In the genomic region with DNA sequence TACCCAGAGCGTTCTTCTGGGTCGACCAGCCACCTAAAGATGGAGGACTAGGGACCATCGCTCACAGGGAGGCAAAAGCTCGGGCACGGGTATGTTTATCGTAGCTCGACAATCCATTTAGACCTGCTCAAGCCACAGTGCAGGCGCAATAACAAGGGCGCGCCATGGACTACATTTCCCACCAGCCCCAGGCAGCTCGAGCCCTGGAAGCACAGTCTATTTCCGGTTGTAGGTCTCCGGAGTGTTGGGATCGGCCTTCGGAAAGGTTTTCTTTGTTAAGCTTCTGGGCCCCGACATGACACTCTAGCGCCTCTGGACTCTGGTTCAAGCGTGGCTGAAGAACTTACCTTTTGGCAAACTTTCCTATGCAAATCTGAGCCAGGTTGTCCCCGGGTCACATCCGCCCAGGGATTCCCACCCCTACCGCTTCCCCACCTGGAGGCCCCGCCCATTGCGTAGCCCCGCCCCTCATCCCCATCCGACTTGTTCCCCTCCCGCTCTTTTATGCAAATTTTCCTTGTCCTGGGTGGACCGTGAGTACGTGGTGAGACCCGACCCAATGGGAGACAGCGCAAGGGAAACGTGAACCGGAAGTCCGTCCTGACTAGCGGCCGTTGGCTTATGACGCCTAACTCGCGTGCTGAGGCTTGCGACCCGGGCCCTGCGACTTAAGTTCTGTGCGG, we compare ENCODE assay signal across 7 mouse cellular contexts. TPM values are rescaled to one million over a fixed set of nuclear protein-coding genes. Genes with fewer than 3 reads are reported as not detected.
A peak's percentile ranks its signal among the peaks of the same experiment; 100 is the strongest.
DNase-seq lines count a peak whose midpoint lies in the region; ATAC-seq lines count a peak whose summit lies in the region.

Gene Zfp263, plus strand, starts transcription at position 591 of the 683 bp plus-strand sequence.

- peak; percentile 95 for DNase-seq in adrenal gland, postnatal 14 days
- DNase-seq in embryonic facial prominence, embryonic 11.5 days (ENCODE audit: low spot score): peak; percentile 98
- peak; percentile 96 for DNase-seq in kidney, adult 11 months
- peak; percentile 95 for DNase-seq in limb, embryonic 10.5 days (ENCODE audit: low spot score)
- DNase-seq in spleen, adult 18-20 months: peak; percentile 81 to 86

- H3K4me1 ChIP-seq in embryonic facial prominence, embryonic 11.5 days (ENCODE audit: control insufficient read depth, insufficient read depth, low read length): no peaks in the 10 kb centered on the region
- peaks cover 19% of the 10 kb centered on the region for H3K4me1 ChIP-seq in limb, embryonic 10.5 days
- peaks cover 30% of the 10 kb centered on the region for H3K4me1 ChIP-seq in midbrain, embryonic 13.5 days (replicated peaks)

- H3K27ac ChIP-seq in embryonic facial prominence, embryonic 11.5 days (replicated peaks; ENCODE audit: low read depth, low read length): peak within 1 kb of the TSS; percentile 57; the same call in 1 of the 2 replicates
- H3K27ac ChIP-seq in limb, embryonic 10.5 days: peak within 1 kb of the TSS; percentile 90
- H3K27ac ChIP-seq in midbrain, embryonic 13.5 days: peak within 1 kb of the TSS; percentile 89

- peak within 1 kb of the TSS; percentile 77 for H3K9ac ChIP-seq in embryonic facial prominence, embryonic 11.5 days (replicated peaks; ENCODE audit: low read length)
- peak within 1 kb of the TSS; percentile 81 for H3K9ac ChIP-seq in midbrain, embryonic 13.5 days (replicated peaks)

- ATAC-seq in embryonic facial prominence, embryonic 11.5 days (replicated peaks; ENCODE audit: insufficient number of reproducible peaks, low FRiP score, low TSS enrichment, low read depth): peak; percentile 99
- peak; percentile 83 for ATAC-seq in granulocyte monocyte progenitor cell, adult 5-6 weeks (replicated peaks; ENCODE audit: poor library complexity, severe bottlenecking)
- ATAC-seq in midbrain, embryonic 13.5 days: peak; percentile 98

- peaks cover 6% of the 10 kb centered on the region for H3K36me3 ChIP-seq in embryonic facial prominence, embryonic 11.5 days (replicated peaks; ENCODE audit: control insufficient read depth, insufficient read depth, low read depth, low read length)
- H3K36me3 ChIP-seq in limb, embryonic 10.5 days: peaks cover 30% of the 10 kb centered on the region
- H3K36me3 ChIP-seq in midbrain, embryonic 13.5 days: peaks cover 25% of the 10 kb centered on the region

- WGBS in embryonic facial prominence, embryonic 11.5 days: under 1% methylated on average over 42 of the region's 42 CpGs
- WGBS in limb, embryonic 10.5 days: under 1% methylated on average over 42 of the region's 42 CpGs
- under 1% methylated on average over 42 of the region's 42 CpGs for WGBS in midbrain, embryonic 13.5 days

- peak within 1 kb of the TSS; percentile 81 for H3K4me3 ChIP-seq in embryonic facial prominence, embryonic 11.5 days (ENCODE audit: low read depth, low read length)
- peak within 1 kb of the TSS; percentile 83 for H3K4me3 ChIP-seq in limb, embryonic 10.5 days
- peak within 1 kb of the TSS; percentile 70 for H3K4me3 ChIP-seq in midbrain, embryonic 13.5 days (replicated peaks)

- H3K27me3 ChIP-seq in embryonic facial prominence, embryonic 11.5 days (ENCODE audit: control insufficient read depth, insufficient read depth, low read length): no peaks in the 10 kb centered on the region
- no peaks in the 10 kb centered on the region for H3K27me3 ChIP-seq in limb, embryonic 10.5 days (ENCODE audit: low read depth, poor library complexity, severe bottlenecking)
- no peaks in the 10 kb centered on the region for H3K27me3 ChIP-seq in midbrain, embryonic 13.5 days

- H3K4me2 ChIP-seq in embryonic facial prominence, embryonic 11.5 days (ENCODE audit: low read depth, low read length): peak within 1 kb of the TSS; percentile 85
- H3K4me2 ChIP-seq in midbrain, embryonic 13.5 days (replicated peaks): peak within 1 kb of the TSS; percentile 90

- peaks cover under 1% of the 10 kb centered on the region; the same call in 1 of the 2 replicates for H3K9me3 ChIP-seq in embryonic facial prominence, embryonic 11.5 days (replicated peaks; ENCODE audit: control insufficient read depth, low read length)
- no peaks in the 10 kb centered on the region; the same call in 1 of the 2 replicates for H3K9me3 ChIP-seq in limb, embryonic 10.5 days (replicated peaks)
- H3K9me3 ChIP-seq in midbrain, embryonic 13.5 days: peaks cover 8% of the 10 kb centered on the region

RNA-seq across cellular contexts. Expression of gene Zfp263, which starts in this region (rescaled TPM):
- 19.3 and 20.5 TPM in 2 replicates for total RNA-seq in adrenal gland, postnatal 14 days (2021)
- polyA plus RNA-seq in embryonic facial prominence, embryonic 11.5 days (2014; fragmentation: Nextera tagmentation; extraction: Ambion mirVana): 24.7 and 25.3 TPM in 2 replicates
- 26.5 and 43.4 TPM in 2 replicates for total RNA-seq in granulocyte monocyte progenitor cell, adult 5-6 weeks (2014; fragmentation: Nextera tagmentation)
- total RNA-seq in granulocyte monocyte progenitor cell, adult 5-6 weeks (2017): 44.7 and 56.1 TPM in 2 replicates
- 42.8 and 51.1 TPM in 2 replicates for polyA plus RNA-seq in limb, embryonic 10.5 days (2016; fragmentation: Nextera tagmentation; extraction: Ambion mirVana)
- 61.1 and 63.5 TPM in 2 replicates for polyA plus RNA-seq in midbrain, embryonic 13.5 days (2015; fragmentation: Nextera tagmentation; extraction: Ambion mirVana)

Comparison
In these comparisons a context has a peak if more than half of its experiments do, and no peak if none do; other contexts are left out.
1. Peak in every context shown above with its lines: DNase-seq, ATAC-seq, H3K4me3 ChIP-seq and H3K27ac ChIP-seq.